Mouse (Mus musculus): ENCODE results near the gene Opcml. TPM values are rescaled to one million over a fixed set of nuclear protein-coding genes. Genes with fewer than 3 reads are reported as not detected.

Opcml gene
- polyA plus RNA-seq, 1 experiment = 0.06 TPM

Small RNA genes lying within 50 kb of the gene (microRNA-seq; reads per million reads assigned to microRNA genes)
- not detected for gene Gm44316 (ENCODE audit: borderline microRNAs expressed)
